Mouse (Mus musculus) thymus, adult 2 months (tissue): ENCODE results near the gene Pxdc1.

Experiments
- CTCF ChIP-seq: fragments of 200-500 bp; IDR thresholded peaks from 2 replicates; pipeline ENCODE4 v1.5.1; 2012; ENCODE audit warnings: mild to moderate bottlenecking, control low read depth, low read length, moderate library complexity, borderline replicate concordance; ENCODE audit not compliant: control insufficient read depth, poor library complexity, insufficient read depth; ENCODE audit errors: extremely low read depth
- POLR2A ChIP-seq: fragments of 200-500 bp; IDR thresholded peaks from 2 replicates; pipeline ENCODE4 v1.6.1; 2012; ENCODE audit warnings: mild to moderate bottlenecking, low read length, control low read depth, moderate library complexity; ENCODE audit not compliant: control insufficient read depth, poor library complexity, insufficient read depth; ENCODE audit errors: extremely low read depth

- no peak for TF ChIP-seq POLR2A
- no peak for TF ChIP-seq CTCF
These were observed 43.5 kb upstream of the Pxdc1 start for GRCm38 (mm10) chr13:34696734-34697332.
